Mouse (Mus musculus) neural tube, embryonic 11.5 days (tissue): ENCODE results near the gene Cog4. TPM values are rescaled to one million over a fixed set of nuclear protein-coding genes. Genes with fewer than 3 reads are reported as not detected.
"Not testable (repeated sequence)": the region's sequence is repeated elsewhere in the genome, so short reads cannot be mapped to it uniquely, and the experiment has no call there.

Source experiments
- ATAC-seq: fragments of 200-750 bp; cut with Nextera tagmentation; 2 replicates; pipeline ENCODE4 v1.8.0; 2017; ENCODE audit warnings: moderate number of reproducible peaks, mild to moderate bottlenecking, moderate TSS enrichment, moderate library complexity; ENCODE audit not compliant: insufficient read depth, low FRiP score, low TSS enrichment
- DNase-seq: peaks from one replicate; pipeline ENCODE4 v3.0.0-alpha.2; 2015; ENCODE audit warnings: low spot score
- H3K27ac ChIP-seq: fragments of 300-500 bp; sonication (generic); 2 replicates; pipeline ENCODE4 v1.5.1; 2014; ENCODE audit warnings: low read depth, mild to moderate bottlenecking, low read length
- H3K27me3 ChIP-seq: fragments of 300-500 bp; sonication (generic); 2 replicates; pipeline ENCODE4 v1.6.1; 2014; ENCODE audit warnings: mild to moderate bottlenecking, low read length, mixed read lengths; ENCODE audit not compliant: control insufficient read depth, insufficient read depth
- H3K36me3 ChIP-seq: fragments of 300-500 bp; sonication (generic); 2 replicates; pipeline ENCODE4 v1.6.1; 2014; ENCODE audit warnings: mild to moderate bottlenecking, low read length, moderate library complexity, mixed read lengths; ENCODE audit not compliant: control insufficient read depth, insufficient read depth
- H3K4me1 ChIP-seq: fragments of 300-500 bp; sonication (generic); 2 replicates; pipeline ENCODE4 v1.6.1; 2014; ENCODE audit warnings: low read length, mixed read lengths; ENCODE audit not compliant: control insufficient read depth, insufficient read depth
- H3K4me2 ChIP-seq: fragments of 300-500 bp; sonication (generic); 2 replicates; pipeline ENCODE4 v1.6.1; 2014; ENCODE audit warnings: low read depth, mild to moderate bottlenecking, moderate library complexity
- H3K4me3 ChIP-seq: fragments of 300-500 bp; sonication (generic); 2 replicates; pipeline ENCODE4 v1.5.1; 2014; ENCODE audit warnings: low read depth, low read length
- H3K9ac ChIP-seq: fragments of 300-500 bp; sonication (generic); 2 replicates; pipeline ENCODE4 v1.6.1; 2014; ENCODE audit warnings: mild to moderate bottlenecking, low read length
- H3K9me3 ChIP-seq: fragments of 300-500 bp; sonication (generic); 2 replicates; pipeline ENCODE4 v1.6.1; 2016; ENCODE audit warnings: low read length; ENCODE audit not compliant: control insufficient read depth
- whole genome bisulfite sequencing: fragments of 180-500 bp; shearing (Covaris S2); extraction: QIAGEN DNeasy Blood & Tissue Kit; methylation state at CpG from one replicate; pipeline ENCODE4 v1.1.7; 2014; 5-methylcytosine and 5-hydroxymethylcytosine counted together
- polyA plus RNA-seq: library from polyadenylated mRNA; unstranded; fragments of >200 nt; fragmentation: Nextera tagmentation; extraction: Ambion mirVana; gene quantifications from 2 replicates; pipeline ENCODE4 v1.2.1, GENCODE M21; 2014

The Cog4 gene
- polyA plus RNA-seq, 1 experiment from 2014 or later = 73.5 TPM

DNA sequence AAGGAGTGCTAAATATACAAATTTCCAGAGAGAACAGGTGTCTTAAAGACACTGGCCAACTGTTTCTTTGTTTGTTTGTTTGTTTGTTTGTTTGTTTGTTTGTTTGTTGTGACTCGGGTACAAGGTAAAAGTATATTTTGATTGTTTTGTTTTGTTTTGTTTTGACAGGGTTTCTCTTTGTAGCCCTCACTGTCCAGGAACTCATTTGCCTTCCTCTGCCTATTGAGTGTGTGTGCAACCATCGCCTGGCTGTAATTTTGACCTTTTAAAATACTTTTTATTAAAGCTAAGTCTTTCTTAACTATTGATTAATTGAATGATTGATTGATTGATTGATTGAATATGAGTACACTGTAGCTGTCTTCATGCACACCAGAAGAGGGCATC lies 56.2 kb downstream of the Cog4 start:
- no peak for ATAC-seq

GRCm38 (mm10) chr8:110905404-110905803 lies 59.0 kb downstream of the Cog4 start:
- no peaks in the 10 kb centered on the region for H3K27me3 ChIP-seq
- DNase-seq (no peak), ATAC-seq (no peak)
- H3K9ac ChIP-seq = no peak overlapping the region
- H3K36me3 ChIP-seq = no peaks in the 10 kb centered on the region
- H3K4me1 ChIP-seq = no peaks in the 10 kb centered on the region
- no peaks in the 10 kb centered on the region for H3K9me3 ChIP-seq
- no peak overlapping the region for H3K27ac ChIP-seq
- no peak overlapping the region for H3K4me3 ChIP-seq
- WGBS = 91% methylated on average over 6 of the region's 6 CpGs
- H3K4me2 ChIP-seq = no peak overlapping the region

More for the DNA sequence above, 56.2 kb downstream of the Cog4 start:
- H3K9me3 ChIP-seq = no peaks in the 10 kb centered on the region
- H3K27ac ChIP-seq = no peak overlapping the region
- H3K4me3 ChIP-seq = peak overlapping the region; percentile 55; the same call in 1 of the 2 replicates
- H3K4me2 ChIP-seq = peak overlapping the region; percentile 45
- no peaks in the 10 kb centered on the region for H3K27me3 ChIP-seq
- no peaks in the 10 kb centered on the region for H3K4me1 ChIP-seq
- WGBS = 61% methylated on average over 2 of the region's 2 CpGs
- H3K36me3 ChIP-seq = no peaks in the 10 kb centered on the region
- no peak overlapping the region for H3K9ac ChIP-seq
- DNase-seq = no peak

GRCm38 (mm10) chr8:110906682-110907081 lies 60.3 kb downstream of the Cog4 start:
- no peaks in the 10 kb centered on the region for H3K4me1 ChIP-seq
- WGBS = 93% methylated on average over 1 of the region's 1 CpGs
- H3K4me2 ChIP-seq = no peak overlapping the region
- H3K9ac ChIP-seq = no peak overlapping the region
- no peaks in the 10 kb centered on the region for H3K9me3 ChIP-seq
- ATAC-seq (no peak), DNase-seq (no peak)
- H3K4me3 ChIP-seq = no peak overlapping the region
- no peaks in the 10 kb centered on the region for H3K36me3 ChIP-seq
- no peak overlapping the region for H3K27ac ChIP-seq
- no peaks in the 10 kb centered on the region for H3K27me3 ChIP-seq

- not testable (repeated sequence) for DNase-seq, H3K4me2 ChIP-seq, ATAC-seq
Measured at GRCm38 (mm10) chr8:110909850-110910249, 63.5 kb downstream of the Cog4 start.

DNA sequence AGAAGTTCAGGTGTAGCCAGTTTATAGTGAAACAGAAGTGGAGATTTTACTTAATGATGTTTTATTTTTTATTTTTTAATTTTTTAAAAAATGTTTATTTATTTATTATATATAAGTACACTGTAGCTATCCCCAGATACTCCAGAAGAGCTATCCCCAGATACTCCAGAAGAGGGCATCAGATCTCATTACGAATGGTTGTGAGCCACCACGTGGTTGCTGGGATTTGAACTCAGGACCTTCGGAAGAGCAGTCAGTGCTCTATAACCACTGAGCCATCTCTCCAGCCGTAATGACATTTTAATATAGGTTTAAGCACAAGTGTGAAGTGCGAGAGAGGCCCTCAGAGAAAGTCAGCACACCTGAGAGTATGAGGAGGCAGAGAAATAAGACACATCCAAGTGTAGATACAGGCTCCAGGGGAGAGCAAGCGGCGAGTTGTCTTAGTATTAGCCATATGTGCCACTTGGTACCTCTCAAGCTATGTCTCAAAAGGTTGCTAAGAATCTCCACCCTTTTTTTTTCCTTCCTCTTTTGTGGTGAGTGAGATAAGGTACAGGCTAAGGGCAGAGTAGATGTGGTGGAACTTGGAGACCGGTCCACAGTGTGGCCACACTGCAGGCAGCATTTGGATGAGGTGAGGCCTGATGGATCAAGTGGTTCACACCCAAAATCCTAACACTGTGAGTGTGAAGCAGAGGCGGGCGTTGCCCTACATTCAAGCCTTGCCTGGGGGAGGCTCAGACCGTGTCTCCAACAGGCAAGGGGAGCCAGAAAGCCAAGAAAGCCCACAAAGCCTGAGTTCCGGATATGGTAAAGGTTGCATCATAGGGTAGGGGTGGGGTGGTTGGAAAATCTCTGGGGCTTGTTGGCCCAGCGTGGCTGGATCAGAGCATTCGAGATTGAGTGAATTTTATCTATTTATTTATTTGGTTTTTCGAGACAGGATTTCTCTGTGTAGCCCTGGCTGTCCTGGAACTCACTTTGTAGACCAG lies 65.5 kb downstream of the Cog4 start:
- H3K4me1 ChIP-seq = no peaks in the 10 kb centered on the region
- H3K9ac ChIP-seq = no peak overlapping the region
- H3K27me3 ChIP-seq = no peaks in the 10 kb centered on the region
- DNase-seq = peak; percentile 1
- H3K4me3 ChIP-seq = no peak overlapping the region
- no peaks in the 10 kb centered on the region for H3K9me3 ChIP-seq
- ATAC-seq = no peak
- H3K36me3 ChIP-seq = no peaks in the 10 kb centered on the region
- H3K27ac ChIP-seq = no peak overlapping the region
- WGBS = 83% methylated on average over 15 of the region's 15 CpGs
- H3K4me2 ChIP-seq = no peak overlapping the region

More at GRCm38 (mm10) chr8:110909850-110910249, 63.5 kb downstream of the Cog4 start:
- H3K9ac ChIP-seq, H3K27me3 ChIP-seq, H3K4me3 ChIP-seq, H3K9me3 ChIP-seq, H3K27ac ChIP-seq, H3K4me1 ChIP-seq, H3K36me3 ChIP-seq: not testable (repeated sequence)

DNA sequence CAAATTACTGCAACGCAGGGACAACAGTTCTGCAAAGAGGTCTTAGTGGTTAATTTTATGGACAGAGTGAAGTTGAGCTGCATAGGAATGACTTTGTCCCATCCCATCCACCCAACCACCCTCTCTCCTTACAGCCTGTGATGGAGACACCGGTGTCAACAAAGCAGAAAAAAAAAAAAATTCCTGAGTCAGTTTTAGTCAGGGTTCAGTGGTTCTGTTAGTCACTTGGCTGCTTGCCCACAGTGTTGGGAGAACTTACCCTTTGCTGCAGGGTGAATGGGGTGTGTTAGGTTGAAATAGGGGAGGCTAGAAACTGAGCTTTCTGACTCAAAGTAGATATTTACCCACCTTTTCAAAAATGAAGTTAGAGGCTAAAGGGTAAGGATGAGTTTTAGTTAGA lies 71.0 kb downstream of the Cog4 start:
- peak; percentile 8 for DNase-seq
- H3K27me3 ChIP-seq = no peaks in the 10 kb centered on the region
- no peaks in the 10 kb centered on the region for H3K9me3 ChIP-seq
- ATAC-seq = no peak
- H3K4me2 ChIP-seq = no peak overlapping the region
- H3K4me3 ChIP-seq = no peak overlapping the region
- peaks cover 15% of the 10 kb centered on the region for H3K4me1 ChIP-seq
- no peak overlapping the region for H3K9ac ChIP-seq
- H3K27ac ChIP-seq = no peak overlapping the region
- H3K36me3 ChIP-seq = no peaks in the 10 kb centered on the region
- WGBS = 75% methylated on average over 2 of the region's 2 CpGs

DNA sequence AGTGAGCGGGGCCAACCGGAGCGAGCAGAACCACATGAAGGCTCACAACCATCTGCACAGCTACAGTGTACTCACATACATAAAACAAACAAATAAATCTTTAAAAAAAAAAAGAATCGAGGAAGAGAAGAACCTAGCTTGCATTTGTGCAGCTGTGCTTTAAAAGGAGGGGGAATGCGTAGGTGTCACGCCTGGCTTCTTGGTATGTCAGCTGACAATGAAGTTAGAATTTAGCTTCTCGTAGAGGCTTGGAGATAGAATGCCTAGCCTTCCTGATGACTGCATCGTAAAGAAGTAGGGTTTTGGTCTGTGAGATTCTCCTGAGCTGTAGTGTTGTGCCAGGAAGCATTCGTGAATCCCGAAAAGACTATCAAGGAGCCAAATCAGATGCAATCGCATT lies 71.6 kb downstream of the Cog4 start:
- Histone ChIP-seq H3K36me3 (no peaks in the 10 kb centered on the region), H3K27ac (0 out of 2 replicates have a peak overlapping the region, but pooled peaks have one; percentile 34), H3K9me3 (no peaks in the 10 kb centered on the region), H3K4me3 (no peak overlapping the region), H3K27me3 (no peaks in the 10 kb centered on the region), H3K4me1 (peaks cover 15% of the 10 kb centered on the region), H3K9ac (no peak overlapping the region), H3K4me2 (no peak overlapping the region)
- no peak for ATAC-seq
- DNase-seq = peak; percentile 8
- 63% methylated on average over 11 of the region's 11 CpGs for WGBS

GRCm38 (mm10) chr8:110918460-110918859 lies 72.1 kb downstream of the Cog4 start:
- Histone ChIP-seq H3K27ac (0 out of 2 replicates have a peak overlapping the region, but pooled peaks have one; percentile 34), H3K27me3 (no peaks in the 10 kb centered on the region), H3K9me3 (no peaks in the 10 kb centered on the region), H3K4me2 (no peak overlapping the region), H3K4me3 (no peak overlapping the region), H3K36me3 (no peaks in the 10 kb centered on the region), H3K9ac (no peak overlapping the region), H3K4me1 (peaks cover 15% of the 10 kb centered on the region)
- 30% methylated on average over 8 of the region's 8 CpGs for WGBS
- DNase-seq = no peak
- no peak for ATAC-seq
